Mouse (Mus musculus): ENCODE results near the gene Clba1. TPM values are rescaled to one million over a fixed set of nuclear protein-coding genes. Genes with fewer than 3 reads are reported as not detected.

Gene Clba1
- 12.6 and 13.3 TPM in 2 replicates for polyA plus RNA-seq (2012; rRNA removed)

GRCm38 (mm10) chr12:112808587-112809364 is at the start of gene Clba1:
Clba1 (plus strand) TSS chr12:112808937.
- Histone ChIP-seq H3K4me3 (ENCODE audit: insufficient read depth, low read length) (peak within 1 kb of the TSS; percentile 56), H3K4me1 (ENCODE audit: control insufficient read depth, insufficient read depth, low read length) (peaks cover 2% of the 10 kb centered on the region; the same call in 1 of the 2 replicates), H3K27ac (ENCODE audit: insufficient read depth, low read length) (peak within 1 kb of the TSS; percentile 32; the same call in 1 of the 2 replicates)
- peak; percentile 97 for TF ChIP-seq POLR2A (IDR thresholded peaks at IDR 0.05; ENCODE audit: extremely low read depth, insufficient read depth, low read length)
- TF ChIP-seq CTCF (IDR thresholded peaks at IDR 0.05; ENCODE audit: extremely low read depth, insufficient read depth, low read length) = no peak

- Histone ChIP-seq H3K4me3 (ENCODE audit: insufficient read depth, low read length) (no peak overlapping the region), H3K4me1 (ENCODE audit: control insufficient read depth, insufficient read depth, low read length) (no peaks in the 10 kb centered on the region), H3K27ac (ENCODE audit: insufficient read depth, low read length) (no peak overlapping the region)
- TF ChIP-seq CTCF (IDR thresholded peaks at IDR 0.05; ENCODE audit: extremely low read depth, insufficient read depth, low read length) (no peak), POLR2A (IDR thresholded peaks at IDR 0.05; ENCODE audit: extremely low read depth, insufficient read depth, low read length) (no peak)
Measured at GRCm38 (mm10) chr12:112759471-112759870, 49.3 kb upstream of the Clba1 start.

GRCm38 (mm10) chr12:112760154-112760926 is 48.4 kb upstream of the Clba1 start, which contains the start of gene Pld4:
Pld4 (plus strand) TSS chr12:112760655.
- Histone ChIP-seq H3K4me3 (ENCODE audit: insufficient read depth, low read length) (no peak within 1 kb of the TSS), H3K4me1 (ENCODE audit: control insufficient read depth, insufficient read depth, low read length) (no peaks in the 10 kb centered on the region), H3K27ac (ENCODE audit: insufficient read depth, low read length) (no peak within 1 kb of the TSS)
- TF ChIP-seq CTCF (IDR thresholded peaks at IDR 0.05; ENCODE audit: extremely low read depth, insufficient read depth, low read length) (no peak), POLR2A (IDR thresholded peaks at IDR 0.05; ENCODE audit: extremely low read depth, insufficient read depth, low read length) (0 out of 2 replicates have a peak, but pooled peaks have one; percentile 9)

- no peaks in the 10 kb centered on the region for H3K4me1 ChIP-seq (ENCODE audit: control insufficient read depth, insufficient read depth, low read length)
- H3K4me3 ChIP-seq (ENCODE audit: insufficient read depth, low read length) = no peak overlapping the region
- H3K27ac ChIP-seq (ENCODE audit: insufficient read depth, low read length) = no peak overlapping the region
- TF ChIP-seq CTCF (IDR thresholded peaks at IDR 0.05; ENCODE audit: extremely low read depth, insufficient read depth, low read length) = no peak
- no peak for TF ChIP-seq POLR2A (IDR thresholded peaks at IDR 0.05; ENCODE audit: extremely low read depth, insufficient read depth, low read length)
Measured at GRCm38 (mm10) chr12:112761411-112761810, 47.3 kb upstream of the Clba1 start.

- no peaks in the 10 kb centered on the region for H3K4me1 ChIP-seq (ENCODE audit: control insufficient read depth, insufficient read depth, low read length)
- no peak for TF ChIP-seq POLR2A (IDR thresholded peaks at IDR 0.05; ENCODE audit: extremely low read depth, insufficient read depth, low read length)
- TF ChIP-seq CTCF (IDR thresholded peaks at IDR 0.05; ENCODE audit: extremely low read depth, insufficient read depth, low read length) = no peak
- no peak overlapping the region for H3K27ac ChIP-seq (ENCODE audit: insufficient read depth, low read length)
- no peak overlapping the region for H3K4me3 ChIP-seq (ENCODE audit: insufficient read depth, low read length)
Measured at GRCm38 (mm10) chr12:112762018-112762417, 46.7 kb upstream of the Clba1 start.

GRCm38 (mm10) chr12:112763176-112763575 is 45.6 kb upstream of the Clba1 start:
- Histone ChIP-seq H3K27ac (ENCODE audit: insufficient read depth, low read length) (no peak overlapping the region), H3K4me3 (ENCODE audit: insufficient read depth, low read length) (no peak overlapping the region), H3K4me1 (ENCODE audit: control insufficient read depth, insufficient read depth, low read length) (no peaks in the 10 kb centered on the region)
- TF ChIP-seq POLR2A (IDR thresholded peaks at IDR 0.05; ENCODE audit: extremely low read depth, insufficient read depth, low read length) = no peak
- TF ChIP-seq CTCF (IDR thresholded peaks at IDR 0.05; ENCODE audit: extremely low read depth, insufficient read depth, low read length) = no peak

GRCm38 (mm10) chr12:112764141-112764540 is 44.6 kb upstream of the Clba1 start:
- TF ChIP-seq CTCF (IDR thresholded peaks at IDR 0.05; ENCODE audit: extremely low read depth, insufficient read depth, low read length) = no peak
- no peak for TF ChIP-seq POLR2A (IDR thresholded peaks at IDR 0.05; ENCODE audit: extremely low read depth, insufficient read depth, low read length)
- Histone ChIP-seq H3K4me1 (ENCODE audit: control insufficient read depth, insufficient read depth, low read length) (no peaks in the 10 kb centered on the region), H3K27ac (ENCODE audit: insufficient read depth, low read length) (no peak overlapping the region), H3K4me3 (ENCODE audit: insufficient read depth, low read length) (no peak overlapping the region)

- no peaks in the 10 kb centered on the region for H3K4me1 ChIP-seq (ENCODE audit: control insufficient read depth, insufficient read depth, low read length)
- H3K27ac ChIP-seq (ENCODE audit: insufficient read depth, low read length) = no peak overlapping the region
- no peak overlapping the region for H3K4me3 ChIP-seq (ENCODE audit: insufficient read depth, low read length)
- TF ChIP-seq CTCF (IDR thresholded peaks at IDR 0.05; ENCODE audit: extremely low read depth, insufficient read depth, low read length) (no peak), POLR2A (IDR thresholded peaks at IDR 0.05; ENCODE audit: extremely low read depth, insufficient read depth, low read length) (no peak)
Measured at GRCm38 (mm10) chr12:112764991-112765390, 43.7 kb upstream of the Clba1 start.

- Histone ChIP-seq H3K4me1 (ENCODE audit: control insufficient read depth, insufficient read depth, low read length) (no peaks in the 10 kb centered on the region), H3K27ac (ENCODE audit: insufficient read depth, low read length) (no peak overlapping the region), H3K4me3 (ENCODE audit: insufficient read depth, low read length) (no peak overlapping the region)
- TF ChIP-seq CTCF (IDR thresholded peaks at IDR 0.05; ENCODE audit: extremely low read depth, insufficient read depth, low read length) = no peak
Measured at GRCm38 (mm10) chr12:112766586-112766985, 42.2 kb upstream of the Clba1 start.

Data from cortical plate, adult 2 months (tissue).